Mouse (Mus musculus): Measurements from ENCODE around the gene Wnt16.

- no peak for TF ChIP-seq CTCF (IDR thresholded peaks at IDR 0.05; ENCODE audit: low read depth, low read length)
- no peak for TF ChIP-seq POLR2A (IDR thresholded peaks at IDR 0.05; ENCODE audit: extremely low read depth, insufficient read depth, low read length)
Measured at GRCm38 (mm10) chr6:22292056-22292455, 4.0 kb downstream of the Wnt16 start.

All from liver, adult 2 months (tissue).